Mouse (Mus musculus): ENCODE data around the gene Rnf123. TPM values are rescaled to one million over a fixed set of nuclear protein-coding genes. Genes with fewer than 3 reads are reported as not detected.

Gene Rnf123
- 168 TPM for total RNA-seq (2023)

DNA sequence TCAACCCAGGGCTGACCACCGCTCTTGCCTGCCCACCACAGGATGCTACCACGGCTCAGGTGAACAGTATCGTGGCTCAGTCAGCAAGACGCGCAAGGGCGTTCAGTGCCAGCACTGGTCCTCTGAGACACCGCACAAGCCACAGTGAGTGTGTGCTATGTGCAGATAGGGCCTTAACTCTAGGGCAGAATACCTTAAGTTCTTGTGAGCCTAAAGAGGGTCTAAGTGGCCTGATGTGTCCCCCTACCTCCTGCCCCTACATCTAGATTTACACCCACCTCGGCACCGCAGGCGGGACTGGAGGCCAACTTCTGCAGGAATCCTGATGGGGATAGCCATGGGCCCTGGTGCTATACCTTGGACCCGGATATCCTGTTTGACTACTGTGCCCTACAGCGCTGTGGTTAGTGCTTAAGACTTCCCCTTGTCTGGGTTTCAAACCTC, at the start of gene Rnf123:
Gene Rnf123 (minus strand): TSS at position 359 of the 444 bp plus-strand sequence.

GRCm38 (mm10) chr9:108094184-108094941, 11.2 kb upstream of the Rnf123 start, which contains the start of gene Apeh:
Apeh (minus strand) TSS chr9:108094606.

GRCm38 (mm10) chr9:108080168-108080567, 3.0 kb downstream of the Rnf123 start, which contains the start of gene Mst1:
Mst1 (plus strand) TSS chr9:108080436.

DNA sequence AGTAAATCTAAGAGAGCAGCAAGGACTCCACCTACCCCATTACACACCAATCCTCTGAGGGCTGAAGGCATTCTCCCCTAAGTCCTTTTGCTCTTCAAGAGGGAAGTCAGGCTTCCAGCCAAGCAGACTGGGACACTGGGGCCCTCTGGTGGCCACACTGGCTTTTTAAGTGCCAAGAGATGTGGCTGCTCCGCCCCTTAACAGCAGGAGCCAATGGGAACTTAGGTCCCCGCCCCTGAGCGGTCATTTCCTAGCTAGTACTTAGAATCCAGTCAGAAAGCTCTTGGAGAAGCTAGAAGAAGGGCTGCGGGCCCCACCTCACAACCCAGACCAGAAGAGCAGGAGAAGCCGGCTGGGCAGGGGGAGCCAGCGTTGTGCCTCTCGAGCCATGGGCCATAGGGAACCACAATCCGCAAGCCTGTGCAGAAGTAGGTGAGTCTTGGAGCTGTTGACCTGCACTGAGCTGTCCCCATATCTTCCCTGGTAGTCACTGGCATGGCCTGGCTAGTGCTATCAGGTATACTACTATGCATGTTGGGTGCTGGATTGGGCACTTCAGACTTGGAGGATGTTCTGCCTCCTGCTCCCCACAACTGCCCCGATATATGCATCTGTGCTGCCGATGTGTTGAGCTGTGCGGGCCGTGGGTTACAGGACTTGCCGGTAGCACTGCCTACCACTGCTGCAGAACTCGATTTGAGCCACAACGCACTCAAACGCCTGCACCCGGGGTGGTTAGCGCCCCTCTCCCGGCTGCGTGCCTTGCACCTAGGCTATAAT, 30.1 kb downstream of the Rnf123 start, which contains the start of gene Amigo3:
Gene Amigo3 (plus strand): TSS at position 275 of the 780 bp plus-strand sequence.

DNA sequence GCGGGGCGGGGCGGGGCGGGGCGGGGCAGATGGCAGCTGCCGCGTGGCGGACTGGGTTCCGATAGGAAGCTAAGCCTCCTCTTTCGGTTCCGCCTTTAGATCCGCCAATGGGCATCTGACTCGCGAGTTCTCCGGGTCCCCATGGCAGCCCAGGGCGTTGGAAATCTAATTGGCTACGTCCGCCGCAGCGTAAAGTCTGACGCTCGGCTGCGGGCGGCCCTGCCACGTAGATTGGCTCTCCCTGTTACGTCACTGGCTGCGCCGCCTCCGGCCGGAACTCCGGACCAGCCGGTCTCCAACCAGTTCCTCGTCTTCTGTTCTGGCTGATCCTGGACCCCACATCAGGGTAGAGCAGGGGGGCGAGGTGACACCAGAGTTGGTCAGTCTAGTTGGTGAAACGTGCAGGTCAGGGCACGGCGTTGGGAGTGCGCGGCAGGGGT, 34.1 kb downstream of the Rnf123 start, which contains the start of gene Gmppb:
Gene Gmppb (plus strand): TSS at position 227 of the 440 bp plus-strand sequence.

GRCm38 (mm10) chr9:108001922-108002770, 81.0 kb downstream of the Rnf123 start, which contains the start of gene Ip6k1:
Ip6k1 (plus strand) TSS chr9:108002501.

Other genes with a start within 250 kb of the Rnf123 start
- gene Rbm6, start 210.1 kb downstream of the Rnf123 start, total RNA-seq (2023) = 139 TPM
- gene Mon1a, start 195.2 kb downstream of the Rnf123 start, total RNA-seq (2023) = 18.6 TPM
- 0.24 TPM for gene Mst1r, start 176.5 kb downstream of the Rnf123 start, total RNA-seq (2023)
- gene Actl11, start 154.9 kb downstream of the Rnf123 start, total RNA-seq (2023) = not detected
- not detected for gene Camkv, start 147.7 kb downstream of the Rnf123 start, total RNA-seq (2023)
- 8.8 TPM for gene Traip, start 133.2 kb downstream of the Rnf123 start, total RNA-seq (2023)
- gene Uba7, start 107.8 kb downstream of the Rnf123 start, total RNA-seq (2023) = 186 TPM
- gene Gm20661, start 100.3 kb downstream of the Rnf123 start, total RNA-seq (2023) = 0.89 TPM
- 2.2 TPM for gene Inka1, start 97.5 kb downstream of the Rnf123 start, total RNA-seq (2023)
- gene Cdhr4, start 90.8 kb downstream of the Rnf123 start, total RNA-seq (2023) = 3.0 TPM
- gene Gm20662, start 87.0 kb downstream of the Rnf123 start, total RNA-seq (2023) = not detected
- 143 TPM for gene Ip6k1, start 80.8 kb downstream of the Rnf123 start, total RNA-seq (2023)
- gene Gmppb, start 34.1 kb downstream of the Rnf123 start, total RNA-seq (2023) = 23.9 TPM
- gene Amigo3, start 30.2 kb downstream of the Rnf123 start, total RNA-seq (2023) = 6.9 TPM
- gene Mst1, start 2.9 kb downstream of the Rnf123 start, total RNA-seq (2023) = 0.71 TPM
- gene Apeh, start 11.3 kb upstream of the Rnf123 start, total RNA-seq (2023) = 110 TPM
- 1.1 TPM for gene Bsn, start 107.0 kb upstream of the Rnf123 start, total RNA-seq (2023)
- gene Dag1, start 180.6 kb upstream of the Rnf123 start, total RNA-seq (2023) = 28.7 TPM
- gene Nicn1, start 207.1 kb upstream of the Rnf123 start, total RNA-seq (2023) = 4.9 TPM
- 1.7 TPM for gene Amt, start 213.5 kb upstream of the Rnf123 start, total RNA-seq (2023)
- gene Rhoa, start 222.8 kb upstream of the Rnf123 start, total RNA-seq (2023) = 361 TPM
- gene Tcta, start 222.8 kb upstream of the Rnf123 start, total RNA-seq (2023) = 9.9 TPM

Measured in CD4-positive naive resting alpha-beta T cell, adult 57 days (primary cell).